Mouse (Mus musculus) stomach, adult 2 months (tissue): ENCODE results near the gene Mboat7. TPM values are rescaled to one million over a fixed set of nuclear protein-coding genes. Genes with fewer than 3 reads are reported as not detected.

Experiments used
- polyA plus RNA-seq: library from polyadenylated mRNA; depleted of rRNA; stranded (reverse); fragments of >200 nt; gene quantifications from 2 replicates; pipeline ENCODE4 v1.2.3, GENCODE M21; 2012; rRNA removed

Mboat7 gene
- 23.1 and 29.7 TPM in 2 replicates for polyA plus RNA-seq

DNA sequence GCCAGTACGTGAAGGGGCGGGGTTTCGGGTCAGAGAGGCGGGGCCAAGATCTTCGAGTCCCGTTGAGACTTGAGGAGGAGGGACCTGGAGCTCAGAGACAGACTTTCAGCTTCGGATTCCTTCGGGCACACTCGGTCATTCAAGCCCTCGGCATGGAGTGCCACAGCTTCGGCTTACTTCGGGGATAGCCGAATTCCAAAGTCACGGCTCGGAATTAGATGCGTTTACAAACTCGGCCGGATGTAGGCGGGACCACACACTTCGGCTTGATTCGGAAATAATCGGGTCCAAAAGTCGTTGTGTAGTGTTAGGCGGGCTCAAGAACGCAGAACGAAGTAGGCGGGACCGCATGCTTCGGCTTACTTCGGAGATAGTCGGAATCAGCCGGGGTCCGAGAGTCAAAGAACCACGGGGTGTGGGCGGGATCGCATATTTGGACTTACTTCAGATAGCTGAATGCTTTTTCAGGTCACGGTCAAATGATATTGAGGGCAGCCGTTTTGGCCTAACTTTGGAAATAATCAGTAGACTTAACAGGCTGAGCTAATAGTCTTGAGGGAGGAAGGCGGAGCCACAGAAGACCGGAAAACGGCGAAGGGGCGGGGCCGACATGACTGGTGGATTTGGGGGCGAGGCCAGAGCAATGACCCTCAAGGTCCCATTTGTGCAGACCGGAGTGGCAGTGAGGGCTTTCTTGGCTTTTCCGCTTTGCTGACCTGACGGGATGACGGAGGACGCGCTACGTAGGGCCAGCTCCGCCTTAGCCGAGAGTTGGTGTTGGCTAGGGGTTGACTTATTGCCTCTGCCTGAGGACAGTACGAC is at the start of gene Mboat7:
Gene Mboat7 (minus strand): TSS at position 537 of the 822 bp plus-strand sequence.

DNA sequence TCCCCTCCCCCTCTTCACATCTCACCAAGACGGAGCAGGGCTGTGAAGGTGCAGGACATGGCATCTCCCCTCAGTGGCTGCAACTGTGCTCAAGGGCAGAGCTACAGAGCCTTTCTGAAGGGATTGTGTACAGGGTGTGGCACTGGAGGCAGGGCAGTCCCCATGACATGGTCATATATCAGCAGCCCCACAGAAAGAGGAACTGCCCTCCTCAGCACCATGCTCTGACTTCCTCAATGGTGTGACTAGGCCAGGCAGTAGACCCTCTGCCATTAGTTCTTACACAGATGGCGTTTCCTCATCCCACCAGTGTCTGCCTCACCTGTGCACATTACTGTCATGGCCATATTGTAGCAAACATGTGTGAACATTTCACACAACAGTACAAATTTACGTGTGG is 26.9 kb upstream of the Mboat7 start, which contains the start of gene Pirb:
Gene Pirb (minus strand): TSS at position 124 of the 400 bp plus-strand sequence.

DNA sequence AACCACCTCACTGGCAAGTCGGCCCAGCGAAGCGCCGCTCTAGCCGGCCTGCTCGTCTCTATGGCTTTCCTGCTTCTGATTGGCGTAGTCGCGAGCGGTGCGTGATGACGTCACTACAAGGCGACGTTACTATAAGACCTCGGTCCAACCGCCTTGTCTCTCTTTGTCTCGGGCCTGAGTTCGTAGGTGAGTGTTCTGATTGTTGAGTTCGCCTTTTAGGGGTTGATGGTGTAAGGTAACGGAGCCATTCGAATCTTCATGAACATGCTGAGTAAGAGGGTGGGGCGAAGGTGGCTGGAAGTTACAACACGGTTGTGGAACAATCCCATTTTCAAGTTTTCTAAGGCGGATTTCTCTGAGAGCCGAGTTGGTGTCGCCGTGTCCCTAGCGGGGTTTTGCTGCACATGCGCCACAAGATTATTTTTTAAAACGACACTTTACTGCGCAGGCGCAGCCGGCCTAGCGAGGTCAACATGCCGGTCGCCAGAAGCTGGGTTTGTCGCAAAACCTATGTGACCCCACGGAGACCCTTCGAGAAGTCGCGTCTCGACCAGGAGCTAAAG is 10.6 kb upstream of the Mboat7 start, which contains the start of gene Rps9:
Gene Rps9 (plus strand): TSS at position 115 of the 563 bp plus-strand sequence.

DNA sequence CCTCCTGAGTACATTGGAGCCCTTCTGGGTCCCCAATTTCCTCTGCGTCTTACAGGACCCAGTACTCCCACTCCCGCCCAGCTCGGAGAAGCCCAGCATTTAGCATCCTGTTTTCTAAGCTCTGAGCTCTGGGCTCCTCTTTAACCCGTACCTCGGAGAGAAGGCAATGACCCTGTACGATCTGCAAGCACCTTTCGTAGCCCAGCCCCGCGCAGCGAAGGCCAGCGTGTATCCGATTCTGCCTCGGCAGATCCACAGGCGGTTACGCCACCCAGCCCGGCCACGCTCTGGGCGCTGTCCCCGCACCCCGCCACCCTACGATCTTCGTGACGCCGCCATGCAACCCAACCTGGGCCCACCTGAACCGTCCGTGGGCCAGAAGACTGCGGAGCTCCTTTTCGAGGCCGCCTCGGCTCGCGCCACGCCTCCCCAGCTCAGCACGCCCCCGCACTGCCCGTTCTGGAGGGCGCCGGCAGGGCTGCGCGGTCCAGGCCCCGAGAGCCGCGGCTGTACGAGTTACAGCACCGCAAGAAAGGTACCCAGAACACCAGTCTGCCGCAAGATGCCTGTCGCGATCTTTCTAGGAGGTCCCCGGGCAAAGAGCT is 839 bp downstream of the Mboat7 start, which contains the start of gene Tsen34:
Gene Tsen34 (plus strand): TSS at position 482 of the 605 bp plus-strand sequence.

GRCm38 (mm10) chr7:3677342-3677741 is 16.0 kb downstream of the Mboat7 start, which contains the start of gene Tmc4:
Gene Tmc4, minus strand, starts transcription at chr7:3677553.

GRCm38 (mm10) chr7:3665215-3666114 is 27.9 kb downstream of the Mboat7 start, which contains the start of gene Leng1:
Gene Leng1, minus strand, starts transcription at chr7:3665840.

DNA sequence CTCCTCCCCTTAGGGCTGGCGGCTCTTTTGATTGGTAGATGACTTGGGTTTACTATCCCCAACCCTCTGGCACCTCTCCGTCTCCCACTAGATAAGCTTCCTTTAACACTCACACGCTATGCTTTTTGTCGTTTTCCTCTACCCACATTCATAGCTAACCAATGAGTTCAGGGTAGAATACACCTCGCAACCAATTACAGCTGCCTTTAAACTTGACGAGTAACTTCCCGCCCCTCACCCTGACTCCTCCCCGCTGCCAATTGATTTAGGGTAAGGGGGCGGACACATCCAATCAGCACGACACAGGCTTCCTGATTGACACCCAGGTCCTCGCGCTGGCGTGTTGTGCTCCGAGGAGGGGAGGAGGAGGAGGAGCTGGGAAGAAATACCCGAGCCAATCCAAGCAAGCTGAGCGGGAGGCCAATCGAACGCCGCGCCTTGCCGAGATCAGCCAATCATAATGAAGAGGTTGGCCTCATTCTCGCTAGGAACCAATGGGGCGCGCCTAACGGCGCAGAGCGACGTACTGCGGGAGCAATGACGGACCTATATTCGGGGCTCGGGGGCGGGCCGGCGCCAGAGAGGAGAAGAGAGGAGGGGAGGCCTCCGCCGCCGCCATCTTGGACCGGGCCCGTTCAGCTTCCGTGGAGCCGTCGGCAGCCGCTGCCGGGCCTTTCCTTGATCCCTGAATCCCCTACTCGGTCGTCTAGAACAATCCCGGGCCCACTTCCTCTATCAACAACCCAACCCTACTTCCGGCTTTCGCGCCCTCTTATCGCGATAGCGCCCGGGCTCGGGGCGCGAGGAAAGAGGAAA is 48.4 kb downstream of the Mboat7 start, which contains the start of gene Cnot3:
Gene Cnot3 (plus strand): TSS at position 597 of the 816 bp plus-strand sequence.

GRCm38 (mm10) chr7:3629543-3630477 is 63.5 kb downstream of the Mboat7 start, which contains the start of the genes Tfpt and Prpf31:
Gene Tfpt, minus strand, starts transcription at chr7:3629929.
Gene Prpf31, plus strand, starts transcription at chr7:3629985.

Other genes with a start within 250 kb of the Mboat7 start
- gene Tarm1, start 190.9 kb downstream of the Mboat7 start, polyA plus RNA-seq, result 0.16 TPM in 1 of 2 replicates, not detected in the other
- gene Oscar, start 77.4 kb downstream of the Mboat7 start, polyA plus RNA-seq, result 0.09 and 0.32 TPM in 2 replicates
- gene Ndufa3, start 76.2 kb downstream of the Mboat7 start, polyA plus RNA-seq, result 219 and 251 TPM in 2 replicates
- gene Tfpt, start 63.6 kb downstream of the Mboat7 start, polyA plus RNA-seq, result 2.4 and 2.6 TPM in 2 replicates
- gene Prpf31, start 63.5 kb downstream of the Mboat7 start, polyA plus RNA-seq, result 9.5 and 9.9 TPM in 2 replicates
- gene Cnot3, start 48.3 kb downstream of the Mboat7 start, polyA plus RNA-seq, result 47.8 and 48.8 TPM in 2 replicates
- gene Leng1, start 27.7 kb downstream of the Mboat7 start, polyA plus RNA-seq, result 0.84 and 1.1 TPM in 2 replicates
- 95.4 and 101 TPM in 2 replicates for gene Tmc4, start 16.0 kb downstream of the Mboat7 start, polyA plus RNA-seq
- gene Tsen34, start 660 bp downstream of the Mboat7 start, polyA plus RNA-seq, result 78.1 and 115 TPM in 2 replicates
- gene Rps9, start 10.5 kb upstream of the Mboat7 start, polyA plus RNA-seq, result 246 and 271 TPM in 2 replicates
- gene Pirb, start 26.9 kb upstream of the Mboat7 start, polyA plus RNA-seq, result 3.5 and 4.8 TPM in 2 replicates
- gene Gm15448, start 132.2 kb upstream of the Mboat7 start, polyA plus RNA-seq, result 0.12 and 0.18 TPM in 2 replicates
- gene Pira2, start 151.5 kb upstream of the Mboat7 start, polyA plus RNA-seq, result 0.11 and 0.25 TPM in 2 replicates
- 0.55 and 0.78 TPM in 2 replicates for gene Gm14548, start 204.6 kb upstream of the Mboat7 start, polyA plus RNA-seq
- 0.73 and 1.1 TPM in 2 replicates for gene Lilra6, start 222.0 kb upstream of the Mboat7 start, polyA plus RNA-seq